Mouse (Mus musculus) stomach, postnatal 0 days (tissue): ENCODE results near the gene Cdcp2. TPM values are rescaled to one million over a fixed set of nuclear protein-coding genes. Genes with fewer than 3 reads are reported as not detected.

Experiments
- ATAC-seq: fragments of 200-750 bp; cut with Nextera tagmentation; 2 replicates; pipeline ENCODE4 v1.8.0; 2017; ENCODE audit not compliant: low FRiP score, low TSS enrichment
- DNase-seq: peaks from one replicate; pipeline ENCODE4 v3.0.0-alpha.2; 2016; ENCODE audit warnings: low spot score
- H3K27ac ChIP-seq: fragments of 300-500 bp; sonication (generic); replicated peaks from 2 replicates; pipeline ENCODE4 v1.5.1; 2014; ENCODE audit warnings: mild to moderate bottlenecking, control low read depth
- H3K27me3 ChIP-seq: fragments of 300-500 bp; sonication (generic); 2 replicates; pipeline ENCODE4 v1.6.1; 2014; ENCODE audit warnings: low read length; ENCODE audit not compliant: control insufficient read depth, insufficient read depth
- H3K36me3 ChIP-seq: fragments of 300-500 bp; sonication (generic); 2 replicates; pipeline ENCODE4 v1.6.1; 2014; ENCODE audit warnings: low read length, mixed read lengths; ENCODE audit not compliant: control insufficient read depth, insufficient read depth
- H3K4me1 ChIP-seq: fragments of 300-500 bp; sonication (generic); replicated peaks from 2 replicates; pipeline ENCODE4 v1.6.1; 2014; ENCODE audit warnings: antibody characterized with exemption; ENCODE audit not compliant: control insufficient read depth, insufficient read depth
- H3K4me2 ChIP-seq: fragments of 300-500 bp; sonication (generic); replicated peaks from 2 replicates; pipeline ENCODE4 v1.6.1; 2014; ENCODE audit warnings: low read depth, mild to moderate bottlenecking, control low read depth, moderate library complexity
- H3K4me3 ChIP-seq: fragments of 300-500 bp; sonication (generic); 2 replicates; pipeline ENCODE4 v1.5.1; 2014; ENCODE audit warnings: low read depth, low read length, control low read depth
- H3K9ac ChIP-seq: fragments of 300-500 bp; sonication (generic); 2 replicates; pipeline ENCODE4 v1.6.1; 2014; ENCODE audit warnings: mild to moderate bottlenecking, low read length, control low read depth, mixed read lengths
- H3K9me3 ChIP-seq: fragments of 300-500 bp; sonication (generic); 2 replicates; pipeline ENCODE4 v1.6.1; 2016; ENCODE audit warnings: low read length; ENCODE audit not compliant: control insufficient read depth
- CTCF ChIP-seq: IDR thresholded peaks from 2 replicates; pipeline ENCODE4 v1.5.1; 2016; ENCODE audit warnings: antibody characterized with exemption, low read depth, mild to moderate bottlenecking, moderate library complexity
- EP300 ChIP-seq: optimal IDR thresholded peaks from 2 replicates; pipeline ENCODE3; 2016; ENCODE audit warnings: antibody characterized with exemption
- WGBS: fragments of 180-500 bp; shearing (Covaris S2); extraction: QIAGEN DNeasy Blood & Tissue Kit; methylation state at CpG from one replicate; pipeline ENCODE4 v1.1.7; 2014; 5-methylcytosine and 5-hydroxymethylcytosine counted together
- polyA plus RNA-seq: library from polyadenylated mRNA; unstranded; fragments of >200 nt; fragmentation: Nextera tagmentation; extraction: Ambion mirVana; gene quantifications from 2 replicates; pipeline ENCODE4 v1.2.1, GENCODE M21; 2015

The Cdcp2 gene
- polyA plus RNA-seq, 1 experiment from 2014 or later = not detected

- Histone ChIP-seq H3K4me2 (no peak overlapping the region), H3K27ac (no peak overlapping the region), H3K27me3 (no peaks in the 10 kb centered on the region), H3K4me1 (no peaks in the 10 kb centered on the region), H3K9me3 (no peaks in the 10 kb centered on the region), H3K9ac (no peak overlapping the region), H3K36me3 (no peaks in the 10 kb centered on the region), H3K4me3 (no peak overlapping the region)
- no peak for DNase-seq
- ATAC-seq = no peak
- 70% methylated on average over 14 of the region's 16 CpGs for WGBS
- no peak for TF ChIP-seq CTCF
- no peak for TF ChIP-seq EP300
These were observed 2.1 kb upstream of the Cdcp2 start for GRCm38 (mm10) chr4:107094484-107095187.

- Histone ChIP-seq H3K27me3 (no peaks in the 10 kb centered on the region), H3K4me1 (no peaks in the 10 kb centered on the region), H3K36me3 (no peaks in the 10 kb centered on the region), H3K9ac (no peak overlapping the region), H3K4me3 (no peak overlapping the region), H3K4me2 (no peak overlapping the region), H3K9me3 (no peaks in the 10 kb centered on the region), H3K27ac (no peak overlapping the region)
- DNase-seq (no peak), ATAC-seq (no peak)
- no peak for TF ChIP-seq CTCF
- TF ChIP-seq EP300 = no peak
- 73% methylated on average over 6 of the region's 6 CpGs for WGBS
These were observed 648 bp upstream of the Cdcp2 start for GRCm38 (mm10) chr4:107096043-107096442.

- Histone ChIP-seq H3K4me1 (no peaks in the 10 kb centered on the region), H3K4me2 (no peak overlapping the region), H3K27me3 (no peaks in the 10 kb centered on the region), H3K9ac (no peak overlapping the region), H3K9me3 (no peaks in the 10 kb centered on the region), H3K36me3 (no peaks in the 10 kb centered on the region), H3K4me3 (no peak overlapping the region), H3K27ac (no peak overlapping the region)
- DNase-seq (no peak), ATAC-seq (no peak)
- WGBS = 45% methylated on average over 15 of the region's 15 CpGs
- no peak for TF ChIP-seq CTCF
These were observed 1.2 kb downstream of the Cdcp2 start for GRCm38 (mm10) chr4:107097871-107098270.

- ATAC-seq = no peak
- no peak for TF ChIP-seq EP300
- TF ChIP-seq CTCF = no peak
- no peak for DNase-seq
- Histone ChIP-seq H3K36me3 (no peaks in the 10 kb centered on the region), H3K4me3 (no peak overlapping the region), H3K9ac (no peak overlapping the region), H3K27ac (no peak overlapping the region), H3K4me2 (no peak overlapping the region), H3K27me3 (no peaks in the 10 kb centered on the region), H3K4me1 (no peaks in the 10 kb centered on the region), H3K9me3 (no peaks in the 10 kb centered on the region)
- 74% methylated on average over 10 of the region's 10 CpGs for WGBS
These were observed 1.7 kb downstream of the Cdcp2 start for GRCm38 (mm10) chr4:107098375-107098774.

GRCm38 (mm10) chr4:107098791-107099525, 2.3 kb downstream of the Cdcp2 start:
- WGBS = 70% methylated on average over 17 of the region's 17 CpGs
- DNase-seq = no peak
- H3K36me3 ChIP-seq = no peaks in the 10 kb centered on the region
- no peak overlapping the region for H3K27ac ChIP-seq
- TF ChIP-seq CTCF (no peak), EP300 (no peak)
- H3K4me2 ChIP-seq = no peak overlapping the region
- H3K9me3 ChIP-seq = no peaks in the 10 kb centered on the region
- no peak overlapping the region for H3K9ac ChIP-seq
- H3K27me3 ChIP-seq = no peaks in the 10 kb centered on the region
- no peaks in the 10 kb centered on the region for H3K4me1 ChIP-seq
- ATAC-seq = no peak
- H3K4me3 ChIP-seq = no peak overlapping the region

GRCm38 (mm10) chr4:107102220-107102619, 5.5 kb downstream of the Cdcp2 start:
- Histone ChIP-seq H3K4me2 (no peak overlapping the region), H3K27ac (no peak overlapping the region), H3K4me3 (no peak overlapping the region), H3K9ac (no peak overlapping the region), H3K9me3 (no peaks in the 10 kb centered on the region), H3K36me3 (no peaks in the 10 kb centered on the region), H3K27me3 (no peaks in the 10 kb centered on the region), H3K4me1 (no peaks in the 10 kb centered on the region)
- no peak for DNase-seq
- no peak for TF ChIP-seq CTCF
- WGBS = 61% methylated on average over 8 of the region's 8 CpGs
- ATAC-seq = no peak
